Mouse (Mus musculus): ENCODE measurements around the gene Tent5c.

- TF ChIP-seq CTCF (IDR thresholded peaks at IDR 0.05; ENCODE audit: extremely low read depth, insufficient read depth, insufficient read length, insufficient replicate concordance): no peak
- no peak for TF ChIP-seq POLR2A (IDR thresholded peaks at IDR 0.05; ENCODE audit: low read depth, low read length)
Measured at GRCm38 (mm10) chr3:100507174-100507573, 18.1 kb upstream of the Tent5c start.

Data from spleen, adult 2 months (tissue).